Mouse (Mus musculus) neural tube, embryonic 15.5 days (tissue): ENCODE measurements around the gene Celf2. TPM values are rescaled to one million over a fixed set of nuclear protein-coding genes. Genes with fewer than 3 reads are reported as not detected.
A peak's percentile ranks its signal among the peaks of the same experiment; 100 is the strongest.

ENCODE experiments used
- ATAC-seq: fragments of 200-750 bp; cut with Nextera tagmentation; 2 replicates; pipeline ENCODE4 v1.8.0; 2017; ENCODE audit warnings: mild to moderate bottlenecking, moderate TSS enrichment, moderate library complexity; ENCODE audit not compliant: low FRiP score
- H3K27ac ChIP-seq: fragments of 300-500 bp; sonication (generic); replicated peaks from 2 replicates; pipeline ENCODE4 v1.5.1; 2015; ENCODE audit warnings: mild to moderate bottlenecking, inconsistent platforms
- H3K27me3 ChIP-seq: fragments of 300-500 bp; sonication (generic); replicated peaks from 2 replicates; pipeline ENCODE4 v1.6.1; 2015; ENCODE audit warnings: inconsistent platforms
- H3K36me3 ChIP-seq: fragments of 300-500 bp; sonication (generic); 2 replicates; pipeline ENCODE4 v1.6.1; 2015; ENCODE audit warnings: inconsistent platforms
- H3K4me1 ChIP-seq: fragments of 300-500 bp; sonication (generic); 2 replicates; pipeline ENCODE4 v1.6.1; 2015; ENCODE audit warnings: inconsistent platforms
- H3K4me2 ChIP-seq: fragments of 300-500 bp; sonication (generic); 2 replicates; pipeline ENCODE4 v1.6.1; 2015; ENCODE audit warnings: inconsistent platforms, mild to moderate bottlenecking, moderate library complexity
- H3K4me3 ChIP-seq: fragments of 300-500 bp; sonication (generic); replicated peaks from 2 replicates; pipeline ENCODE4 v1.5.1; 2015; ENCODE audit warnings: mild to moderate bottlenecking, inconsistent platforms
- H3K9ac ChIP-seq: fragments of 300-500 bp; sonication (generic); replicated peaks from 2 replicates; pipeline ENCODE4 v1.6.1; 2015; ENCODE audit warnings: mild to moderate bottlenecking, inconsistent platforms
- H3K9me3 ChIP-seq: fragments of 300-500 bp; sonication (generic); replicated peaks from 2 replicates; pipeline ENCODE4 v1.6.1; 2016; ENCODE audit warnings: inconsistent platforms
- WGBS: fragments of 180-500 bp; shearing (Covaris S2); methylation state at CpG from one replicate; pipeline ENCODE4 v1.1.7; 2015; ENCODE audit warnings: mixed read lengths; 5-methylcytosine and 5-hydroxymethylcytosine counted together
- polyA plus RNA-seq: library from polyadenylated mRNA; unstranded; fragments of >200 nt; fragmentation: Nextera tagmentation; extraction: Ambion mirVana; gene quantifications from 2 replicates; pipeline ENCODE4 v1.2.1, GENCODE M21; 2015

Celf2 gene
- polyA plus RNA-seq, 1 experiment from 2014 or later, result 120 TPM

- WGBS, result 82% methylated on average over 7 of the region's 7 CpGs
- H3K27ac ChIP-seq, result no peak overlapping the region
- peaks cover 16% of the 10 kb centered on the region for H3K4me1 ChIP-seq
- no peak for ATAC-seq
- H3K9me3 ChIP-seq, result no peaks in the 10 kb centered on the region
- no peak overlapping the region for H3K9ac ChIP-seq
- H3K36me3 ChIP-seq, result no peaks in the 10 kb centered on the region
- no peaks in the 10 kb centered on the region for H3K27me3 ChIP-seq
- no peak overlapping the region for H3K4me2 ChIP-seq
- H3K4me3 ChIP-seq, result no peak overlapping the region
Observed at GRCm38 (mm10) chr2:6710687-6711430, 798.5 kb downstream of the Celf2 start.

- ATAC-seq, result no peak
- H3K9ac ChIP-seq, result no peak overlapping the region
- H3K36me3 ChIP-seq, result no peaks in the 10 kb centered on the region
- H3K9me3 ChIP-seq, result no peaks in the 10 kb centered on the region
- WGBS, result 28% methylated on average over 5 of the region's 5 CpGs
- H3K27me3 ChIP-seq, result no peaks in the 10 kb centered on the region
- H3K4me1 ChIP-seq, result peaks cover 28% of the 10 kb centered on the region
- H3K27ac ChIP-seq, result no peak overlapping the region
- no peak overlapping the region for H3K4me2 ChIP-seq
- no peak overlapping the region for H3K4me3 ChIP-seq
Observed at GRCm38 (mm10) chr2:6707959-6708519, 801.3 kb downstream of the Celf2 start.

GRCm38 (mm10) chr2:6707276-6707675 lies 802.1 kb downstream of the Celf2 start:
- no peak overlapping the region for H3K4me2 ChIP-seq
- WGBS, result 23% methylated on average over 2 of the region's 2 CpGs
- no peaks in the 10 kb centered on the region for H3K36me3 ChIP-seq
- H3K27ac ChIP-seq, result no peak overlapping the region
- H3K9me3 ChIP-seq, result no peaks in the 10 kb centered on the region
- no peaks in the 10 kb centered on the region for H3K27me3 ChIP-seq
- ATAC-seq, result no peak
- H3K4me1 ChIP-seq, result peaks cover 30% of the 10 kb centered on the region
- no peak overlapping the region for H3K4me3 ChIP-seq
- H3K9ac ChIP-seq, result no peak overlapping the region

- 85% methylated on average over 11 of the region's 11 CpGs for WGBS
- H3K9me3 ChIP-seq, result no peaks in the 10 kb centered on the region
- H3K4me3 ChIP-seq, result no peak overlapping the region
- no peaks in the 10 kb centered on the region for H3K27me3 ChIP-seq
- H3K36me3 ChIP-seq, result no peaks in the 10 kb centered on the region
- H3K4me1 ChIP-seq, result peaks cover 30% of the 10 kb centered on the region
- ATAC-seq, result no peak
- H3K9ac ChIP-seq, result no peak overlapping the region
- H3K27ac ChIP-seq, result 0 out of 2 replicates have a peak overlapping the region, but pooled peaks have one; percentile 23
- no peak overlapping the region for H3K4me2 ChIP-seq
Observed at GRCm38 (mm10) chr2:6705929-6706739, 803.2 kb downstream of the Celf2 start.

GRCm38 (mm10) chr2:6705475-6705874 lies 803.9 kb downstream of the Celf2 start:
- peaks cover 30% of the 10 kb centered on the region for H3K4me1 ChIP-seq
- H3K9me3 ChIP-seq, result no peaks in the 10 kb centered on the region
- H3K4me2 ChIP-seq, result no peak overlapping the region
- no peak overlapping the region for H3K27ac ChIP-seq
- no peak overlapping the region for H3K9ac ChIP-seq
- WGBS, result 68% methylated on average over 7 of the region's 7 CpGs
- H3K4me3 ChIP-seq, result no peak overlapping the region
- H3K27me3 ChIP-seq, result no peaks in the 10 kb centered on the region
- 0 out of 2 replicates have a peak, but pooled peaks have one; percentile 45 for ATAC-seq
- H3K36me3 ChIP-seq, result no peaks in the 10 kb centered on the region

- Histone ChIP-seq H3K4me3 (no peak overlapping the region), H3K27ac (no peak overlapping the region), H3K9me3 (no peaks in the 10 kb centered on the region), H3K4me2 (no peak overlapping the region), H3K9ac (no peak overlapping the region), H3K27me3 (no peaks in the 10 kb centered on the region), H3K36me3 (no peaks in the 10 kb centered on the region), H3K4me1 (peaks cover 30% of the 10 kb centered on the region)
- 78% methylated on average over 1 of the region's 1 CpGs for WGBS
- ATAC-seq, result no peak
Observed at GRCm38 (mm10) chr2:6704804-6705203, 804.6 kb downstream of the Celf2 start.

GRCm38 (mm10) chr2:6704342-6704741 lies 805.0 kb downstream of the Celf2 start:
- Histone ChIP-seq H3K9me3 (no peaks in the 10 kb centered on the region), H3K4me2 (no peak overlapping the region), H3K36me3 (no peaks in the 10 kb centered on the region), H3K27ac (no peak overlapping the region), H3K4me3 (no peak overlapping the region), H3K4me1 (peaks cover 30% of the 10 kb centered on the region), H3K9ac (no peak overlapping the region), H3K27me3 (no peaks in the 10 kb centered on the region)
- ATAC-seq, result no peak
- 91% methylated on average over 7 of the region's 7 CpGs for WGBS

- 92% methylated on average over 1 of the region's 1 CpGs for WGBS
- Histone ChIP-seq H3K9me3 (no peaks in the 10 kb centered on the region), H3K27me3 (no peaks in the 10 kb centered on the region), H3K27ac (no peak overlapping the region), H3K9ac (no peak overlapping the region), H3K4me3 (no peak overlapping the region), H3K36me3 (no peaks in the 10 kb centered on the region), H3K4me1 (peaks cover 14% of the 10 kb centered on the region; the same call in 1 of the 2 replicates), H3K4me2 (no peak overlapping the region)
- ATAC-seq, result no peak
Observed at GRCm38 (mm10) chr2:6696326-6696725, 813.0 kb downstream of the Celf2 start.

GRCm38 (mm10) chr2:6695353-6695951 lies 813.9 kb downstream of the Celf2 start:
- WGBS, result 71% methylated on average over 4 of the region's 4 CpGs
- H3K36me3 ChIP-seq, result no peaks in the 10 kb centered on the region
- H3K4me2 ChIP-seq, result no peak overlapping the region
- H3K9ac ChIP-seq, result no peak overlapping the region
- ATAC-seq, result no peak
- no peak overlapping the region for H3K27ac ChIP-seq
- H3K9me3 ChIP-seq, result no peaks in the 10 kb centered on the region
- peaks cover 14% of the 10 kb centered on the region; the same call in 1 of the 2 replicates for H3K4me1 ChIP-seq
- H3K4me3 ChIP-seq, result no peak overlapping the region
- H3K27me3 ChIP-seq, result no peaks in the 10 kb centered on the region

GRCm38 (mm10) chr2:6689689-6690088 lies 819.7 kb downstream of the Celf2 start:
- ATAC-seq, result no peak
- H3K9me3 ChIP-seq, result no peaks in the 10 kb centered on the region
- no peak overlapping the region for H3K4me2 ChIP-seq
- H3K27ac ChIP-seq, result no peak overlapping the region
- no peak overlapping the region for H3K4me3 ChIP-seq
- H3K36me3 ChIP-seq, result no peaks in the 10 kb centered on the region
- H3K9ac ChIP-seq, result no peak overlapping the region
- no peaks in the 10 kb centered on the region for H3K27me3 ChIP-seq
- WGBS, result 83% methylated on average over 2 of the region's 2 CpGs
- H3K4me1 ChIP-seq, result 0 out of 2 replicates have a peak, but pooled peaks cover 5% of the 10 kb centered on the region

- ATAC-seq, result no peak
- no peaks in the 10 kb centered on the region for H3K27me3 ChIP-seq
- H3K4me2 ChIP-seq, result no peak overlapping the region
- H3K27ac ChIP-seq, result no peak overlapping the region
- H3K4me3 ChIP-seq, result no peak overlapping the region
- no peaks in the 10 kb centered on the region for H3K9me3 ChIP-seq
- H3K36me3 ChIP-seq, result no peaks in the 10 kb centered on the region
- WGBS, result 90% methylated on average over 1 of the region's 1 CpGs
- H3K9ac ChIP-seq, result no peak overlapping the region
- no peaks in the 10 kb centered on the region for H3K4me1 ChIP-seq
Observed at GRCm38 (mm10) chr2:6678231-6678630, 831.1 kb downstream of the Celf2 start.
